Mouse (Mus musculus) stomach, postnatal 0 days (tissue): Measurements from ENCODE around the gene Slc15a2.

Experiments used
- CTCF ChIP-seq: IDR thresholded peaks from 2 replicates; pipeline ENCODE4 v1.5.1; 2016; ENCODE audit warnings: antibody characterized with exemption, low read depth, mild to moderate bottlenecking, moderate library complexity
- EP300 ChIP-seq: optimal IDR thresholded peaks from 2 replicates; pipeline ENCODE3; 2016; ENCODE audit warnings: antibody characterized with exemption

DNA sequence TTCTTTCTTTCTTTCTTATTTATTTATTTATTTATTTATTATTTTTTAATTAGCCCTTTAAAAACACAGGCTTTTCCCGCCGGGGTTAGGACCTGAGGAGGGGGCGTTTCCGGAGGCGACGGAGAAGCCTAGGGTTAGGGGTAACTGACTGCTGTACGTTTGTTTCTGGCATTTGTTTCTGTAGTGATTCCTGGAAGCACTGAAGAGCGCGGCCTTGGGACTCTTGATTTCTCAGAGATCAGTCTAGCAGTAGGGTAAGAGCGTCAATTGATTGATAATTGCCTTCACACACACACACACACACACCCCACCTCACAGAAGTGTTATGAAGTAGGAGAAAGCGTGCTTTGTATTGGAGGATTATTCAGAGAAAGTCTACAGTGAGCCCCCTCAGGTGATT lies 44.1 kb upstream of the Slc15a2 start:
- TF ChIP-seq EP300 (no peak), CTCF (no peak)
